Mouse (Mus musculus): ENCODE data around the gene Clcn2.
A peak's percentile ranks its signal among the peaks of the same experiment; 100 is the strongest.

The Clcn2 gene

GRCm38 (mm10) chr16:20722736-20723135 lies 5.2 kb upstream of the Clcn2 start:
- DNase-seq (ENCODE audit: low read depth, low spot score) = no peak

- no peak for DNase-seq (ENCODE audit: low read depth, low spot score)
Measured at GRCm38 (mm10) chr16:20721808-20722207, 4.3 kb upstream of the Clcn2 start.

GRCm38 (mm10) chr16:20717978-20718670 lies 578 bp upstream of the Clcn2 start:
- no peak for DNase-seq (ENCODE audit: low read depth, low spot score)

- DNase-seq (ENCODE audit: low read depth, low spot score) = no peak
Measured at GRCm38 (mm10) chr16:20716841-20717180, 735 bp downstream of the Clcn2 start.

- DNase-seq (ENCODE audit: low read depth, low spot score) = peak; percentile 82
Measured at GRCm38 (mm10) chr16:20715976-20716840, 1.3 kb downstream of the Clcn2 start.

GRCm38 (mm10) chr16:20715566-20715965 lies 2.0 kb downstream of the Clcn2 start:
- no peak for DNase-seq (ENCODE audit: low read depth, low spot score)

GRCm38 (mm10) chr16:20715161-20715560 lies 2.4 kb downstream of the Clcn2 start:
- DNase-seq (ENCODE audit: low read depth, low spot score) = no peak

- DNase-seq (ENCODE audit: low read depth, low spot score) = peak; percentile 78
Measured at GRCm38 (mm10) chr16:20714307-20715080, 3.1 kb downstream of the Clcn2 start.

- no peak for DNase-seq (ENCODE audit: low read depth, low spot score)
Measured at GRCm38 (mm10) chr16:20712889-20713288, 4.7 kb downstream of the Clcn2 start.

- DNase-seq (ENCODE audit: low read depth, low spot score) = no peak
Measured at GRCm38 (mm10) chr16:20712190-20712589, 5.4 kb downstream of the Clcn2 start.

GRCm38 (mm10) chr16:20710810-20711209 lies 6.7 kb downstream of the Clcn2 start:
- DNase-seq (ENCODE audit: low read depth, low spot score) = no peak

- no peak for DNase-seq (ENCODE audit: low read depth, low spot score)
Measured at GRCm38 (mm10) chr16:20710370-20710769, 7.2 kb downstream of the Clcn2 start.

- DNase-seq (ENCODE audit: low read depth, low spot score) = no peak
Measured at GRCm38 (mm10) chr16:20708939-20709734, 8.4 kb downstream of the Clcn2 start.

GRCm38 (mm10) chr16:20708220-20708938 lies 9.2 kb downstream of the Clcn2 start:
- DNase-seq (ENCODE audit: low read depth, low spot score) = no peak

- no peak for DNase-seq (ENCODE audit: low read depth, low spot score)
Measured at GRCm38 (mm10) chr16:20706407-20707055, 11.0 kb downstream of the Clcn2 start.

GRCm38 (mm10) chr16:20705786-20706185 lies 11.8 kb downstream of the Clcn2 start:
- no peak for DNase-seq (ENCODE audit: low read depth, low spot score)

GRCm38 (mm10) chr16:20703699-20704400 lies 13.7 kb downstream of the Clcn2 start:
- no peak for DNase-seq (ENCODE audit: low read depth, low spot score)

- no peak for DNase-seq (ENCODE audit: low read depth, low spot score)
Measured at GRCm38 (mm10) chr16:20703071-20703470, 14.5 kb downstream of the Clcn2 start.

- DNase-seq (ENCODE audit: low read depth, low spot score) = peak; percentile 88
Measured at GRCm38 (mm10) chr16:20702522-20702893, 15.0 kb downstream of the Clcn2 start.
